Mouse (Mus musculus) embryo, embryonic 11.5 days (tissue): ENCODE results near the gene Ubap2l.

ENCODE experiments used
- DNase-seq: peaks from one replicate; pipeline ENCODE4 v3.0.0-alpha.2; 2012; ENCODE audit warnings: low read depth, low spot score

Ubap2l gene

GRCm38 (mm10) chr3:90067851-90068250 is 15.4 kb upstream of the Ubap2l start:
- DNase-seq, result no peak

DNA sequence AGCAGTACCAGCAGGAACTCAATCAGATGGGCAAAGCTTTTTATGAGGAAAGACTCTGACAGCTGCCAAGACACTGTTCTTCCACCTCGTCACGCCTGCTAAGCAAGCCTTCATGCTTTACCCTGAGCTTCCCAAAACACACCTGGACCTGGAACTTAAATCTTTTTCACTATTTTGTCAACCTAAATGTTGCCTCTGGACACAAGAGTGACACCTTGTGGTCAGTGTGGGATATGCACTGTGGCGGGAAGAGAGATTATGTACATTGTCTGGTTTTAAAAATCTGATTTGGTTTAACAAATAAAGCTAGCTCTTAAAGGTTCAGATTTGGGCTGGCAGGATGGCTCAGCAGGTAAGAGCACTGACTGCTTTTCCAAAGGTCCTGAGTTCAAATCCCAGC is 13.1 kb upstream of the Ubap2l start:
- no peak for DNase-seq

DNA sequence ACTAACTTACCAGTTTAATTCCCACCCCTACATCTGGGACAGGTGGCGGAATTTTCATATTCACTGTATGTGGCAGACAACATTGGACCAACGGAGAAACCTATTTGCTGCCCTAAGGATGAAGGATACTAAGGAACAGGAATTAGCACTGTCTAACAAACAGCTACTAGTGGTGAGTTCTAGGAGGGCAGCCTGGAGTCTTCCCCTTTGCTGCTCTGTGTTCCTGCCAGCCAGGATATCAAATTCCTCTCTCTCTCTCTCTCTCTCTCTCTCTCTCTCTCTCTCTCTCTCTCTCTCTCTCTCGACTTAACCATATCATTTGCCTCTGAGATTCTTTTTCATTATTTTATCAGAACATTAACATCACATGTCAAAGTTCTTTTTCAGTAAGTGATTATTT is 12.0 kb upstream of the Ubap2l start:
- no peak for DNase-seq

DNA sequence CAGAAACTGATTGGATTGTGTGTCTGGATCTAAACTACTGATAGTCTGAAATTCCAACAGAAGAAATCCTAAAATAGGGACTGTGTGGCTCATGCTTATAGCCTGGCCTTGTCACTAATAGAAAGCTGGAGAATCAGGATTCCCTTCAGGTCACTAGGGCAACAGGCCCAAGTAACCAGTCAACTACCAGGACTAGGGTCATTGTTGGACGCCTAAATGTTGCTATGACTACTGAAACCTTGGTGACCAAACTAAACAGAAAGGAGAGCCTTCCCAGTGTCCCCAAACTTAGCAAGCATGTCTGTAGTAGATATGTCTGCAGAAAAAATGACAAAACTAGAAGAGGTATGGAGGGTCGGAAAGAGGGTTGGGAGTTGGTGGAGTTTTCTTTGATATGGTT is 10.1 kb upstream of the Ubap2l start:
- no peak for DNase-seq

- DNase-seq, result no peak
Measured at GRCm38 (mm10) chr3:90061549-90061948, 9.1 kb upstream of the Ubap2l start.

GRCm38 (mm10) chr3:90051441-90052350 is 732 bp downstream of the Ubap2l start, which contains the start of gene 4933434E20Rik:
4933434E20Rik (plus strand) TSS chr3:90051636.
- DNase-seq, result peak; percentile 35

- no peak for DNase-seq
Measured at GRCm38 (mm10) chr3:90049691-90050090, 2.7 kb downstream of the Ubap2l start.

DNA sequence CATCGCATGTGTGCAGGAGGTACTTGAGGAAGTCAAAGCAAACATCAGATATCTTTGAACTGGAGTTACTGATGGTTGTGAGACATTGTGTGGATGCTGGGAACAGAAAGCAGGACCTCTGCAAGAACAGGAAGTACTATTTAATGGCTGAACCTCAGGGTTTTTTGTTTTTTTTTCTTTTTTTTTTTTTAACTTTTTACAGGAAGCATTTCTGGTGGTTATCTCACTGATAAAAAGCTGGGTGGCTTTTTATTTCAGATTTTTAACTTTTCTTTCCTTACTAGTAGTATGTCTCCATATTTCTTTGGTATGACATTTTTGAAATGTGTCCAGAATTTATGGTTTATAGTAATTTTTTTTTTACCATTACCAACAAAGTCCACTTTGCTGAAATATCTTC is 16.2 kb downstream of the Ubap2l start:
- no peak for DNase-seq

DNA sequence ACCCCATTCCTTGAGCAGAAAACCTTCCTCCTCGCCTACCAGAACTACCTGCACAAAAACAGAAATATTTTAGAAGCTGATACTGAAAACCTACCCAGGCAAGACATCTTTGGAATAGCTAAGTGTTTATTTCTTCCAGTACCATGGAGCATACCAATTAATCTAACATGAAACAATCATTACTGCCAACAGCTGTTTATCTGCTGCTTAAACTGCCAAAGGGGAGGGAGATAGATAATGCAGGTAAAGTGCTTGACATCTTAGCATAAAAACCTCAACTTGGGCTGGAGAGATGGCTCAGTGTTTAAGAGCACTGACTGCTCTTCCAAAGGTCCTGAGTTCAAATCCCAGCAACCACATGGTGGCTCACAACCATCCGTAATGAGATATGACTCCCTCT is 17.8 kb downstream of the Ubap2l start:
- DNase-seq, result no peak

- no peak for DNase-seq
Measured at GRCm38 (mm10) chr3:90016626-90017025, 35.8 kb downstream of the Ubap2l start.

- DNase-seq, result no peak
Measured at GRCm38 (mm10) chr3:90010291-90010690, 42.1 kb downstream of the Ubap2l start.

DNA sequence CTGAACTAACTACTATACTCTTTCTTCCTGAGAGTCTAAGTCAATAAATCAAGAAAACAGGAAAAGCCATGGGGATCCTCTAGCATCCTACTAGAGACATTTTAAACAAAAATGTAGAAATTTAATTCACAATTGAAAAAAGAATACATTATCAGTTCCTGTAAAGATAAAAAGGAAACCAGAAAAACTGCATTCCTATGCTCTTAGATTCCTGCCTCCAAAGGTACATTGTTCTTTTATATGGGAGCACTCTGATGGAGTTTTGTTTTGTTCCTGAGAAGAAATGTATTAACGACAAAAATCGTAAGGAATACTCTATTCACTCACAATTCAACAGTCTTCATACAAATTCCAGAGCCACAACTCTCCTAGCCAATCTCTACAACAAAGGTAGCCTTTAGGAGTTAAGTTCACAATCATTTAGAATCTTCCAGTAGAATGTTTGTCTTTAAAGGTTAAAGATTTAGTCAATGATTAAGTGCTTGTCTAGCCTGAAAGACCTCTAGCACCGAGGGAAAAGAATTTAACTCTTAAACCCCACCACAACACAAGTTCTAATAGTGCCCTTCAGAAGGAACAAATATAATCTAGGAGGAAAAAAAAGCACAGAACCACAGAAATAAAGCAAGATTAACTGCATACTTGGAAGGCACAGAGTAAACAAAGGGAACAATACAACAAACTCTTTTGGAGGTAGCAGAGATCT is 48.2 kb downstream of the Ubap2l start:
- DNase-seq, result no peak

- no peak for DNase-seq
Measured at GRCm38 (mm10) chr3:89999830-90000229, 52.6 kb downstream of the Ubap2l start.

- DNase-seq, result peak; percentile 38
Measured at GRCm38 (mm10) chr3:89999090-89999489, 53.3 kb downstream of the Ubap2l start.

DNA sequence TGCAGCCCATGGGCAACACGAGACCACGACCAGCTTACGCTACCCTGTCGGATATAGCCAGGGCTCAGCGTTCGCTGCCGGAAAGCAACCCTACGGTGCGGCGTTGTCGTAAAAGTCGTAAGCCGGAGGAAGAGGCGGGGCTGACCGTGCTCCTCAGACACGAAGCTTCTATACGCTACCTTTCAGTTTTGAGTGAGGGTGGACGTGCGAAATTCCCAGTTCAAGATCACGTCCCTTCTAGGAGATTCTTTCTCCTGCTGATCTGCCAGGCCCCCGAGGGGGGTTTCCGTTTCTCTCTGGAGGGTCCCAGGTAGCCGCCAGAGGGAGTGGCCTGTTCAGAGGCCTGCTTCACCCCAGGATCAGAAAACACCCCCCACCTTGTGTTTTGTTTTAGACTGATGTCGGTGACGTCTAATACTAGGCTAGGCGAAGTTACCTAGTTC is 53.8 kb downstream of the Ubap2l start, which contains the start of gene Hax1:
Hax1 (minus strand) TSS at position 169 of the 443 bp plus-strand sequence.
- peak; percentile 90 for DNase-seq

DNA sequence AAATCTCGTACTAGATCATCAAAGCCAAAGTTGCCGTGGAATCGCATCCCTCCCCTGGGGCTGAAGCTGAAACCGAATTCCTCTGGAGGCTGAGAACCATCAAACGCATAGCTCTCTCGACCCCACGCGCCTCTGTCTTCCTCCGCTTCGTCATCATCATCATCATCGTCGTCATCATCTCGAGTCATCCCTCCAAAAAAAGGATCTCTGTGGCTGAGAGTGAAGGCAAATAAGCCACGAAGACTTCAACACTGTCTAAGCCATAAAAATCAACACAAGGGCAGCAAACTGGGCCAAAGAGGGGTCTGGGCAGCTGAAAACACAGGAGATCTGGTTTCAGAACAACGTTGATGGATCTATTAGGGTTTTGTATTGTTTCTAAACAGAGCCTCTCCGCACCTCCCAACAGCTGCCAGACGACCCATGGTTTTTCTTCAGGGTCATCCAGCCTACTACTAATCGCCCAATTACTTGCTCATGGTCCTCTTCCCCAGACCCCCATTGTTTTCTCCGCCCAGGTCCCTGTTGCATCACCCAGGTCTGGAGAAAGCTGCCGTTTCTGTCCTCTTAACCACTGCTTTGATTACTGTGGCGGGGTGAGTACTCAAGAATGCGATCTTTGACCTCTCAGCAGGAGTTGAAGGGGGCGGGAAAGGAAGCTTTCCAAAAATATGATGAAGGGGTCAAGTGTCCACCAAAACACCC is 54.5 kb downstream of the Ubap2l start:
- peak; percentile 4 for DNase-seq

GRCm38 (mm10) chr3:89994807-89995515 is 57.5 kb downstream of the Ubap2l start:
- no peak for DNase-seq

- no peak for DNase-seq
Measured at GRCm38 (mm10) chr3:89987822-89988221, 64.6 kb downstream of the Ubap2l start.

GRCm38 (mm10) chr3:89987211-89987610 is 65.2 kb downstream of the Ubap2l start:
- no peak for DNase-seq

- no peak for DNase-seq
Measured at GRCm38 (mm10) chr3:89982426-89982825, 70.0 kb downstream of the Ubap2l start.

DNA sequence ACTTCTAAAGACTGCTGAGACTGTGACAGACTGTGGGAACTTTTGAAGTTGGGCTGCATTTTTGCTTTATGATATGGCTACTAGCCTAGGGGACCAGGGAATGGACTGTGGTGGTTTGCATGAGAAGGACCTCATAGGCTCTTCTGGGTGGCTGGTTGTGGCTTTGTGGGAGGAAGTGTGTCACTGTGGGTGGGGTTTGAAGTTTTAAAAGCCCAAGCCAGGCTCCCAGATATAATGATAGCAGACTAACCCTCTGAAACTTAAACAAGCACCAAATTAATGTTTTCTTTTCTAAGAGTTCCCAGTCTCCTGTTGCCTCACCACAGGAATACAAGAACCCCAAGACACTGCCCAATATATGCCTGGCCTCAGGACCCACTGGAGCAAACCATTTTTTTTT is 75.6 kb downstream of the Ubap2l start:
- DNase-seq, result no peak
